Mouse (Mus musculus): ENCODE measurements around the gene Gsto2. TPM values are rescaled to one million over a fixed set of nuclear protein-coding genes. Genes with fewer than 3 reads are reported as not detected.
"Not testable (repeated sequence)": the region's sequence is repeated elsewhere in the genome, so short reads cannot be mapped to it uniquely, and the experiment has no call there.

Gsto2 gene
- 3.3 and 3.5 TPM in 2 replicates for total RNA-seq (2021)
- long read RNA-seq, experiment 1, partial matches to known transcripts = 0 of 2 reads
- long read RNA-seq, experiment 1, other reads (novel, unspliced or antisense) = 0 of 2 reads
- long read RNA-seq, experiment 2, partial matches to known transcripts = 1 of 4 reads
- long read RNA-seq, experiment 2, other reads (novel, unspliced or antisense) = 0 of 4 reads

- peak; percentile 96 for DNase-seq
Observed at GRCm38 (mm10) chr19:47865353-47865947, at the start of gene Gsto2. Gene Gsto2, plus strand, starts transcription at chr19:47865534.

DNA sequence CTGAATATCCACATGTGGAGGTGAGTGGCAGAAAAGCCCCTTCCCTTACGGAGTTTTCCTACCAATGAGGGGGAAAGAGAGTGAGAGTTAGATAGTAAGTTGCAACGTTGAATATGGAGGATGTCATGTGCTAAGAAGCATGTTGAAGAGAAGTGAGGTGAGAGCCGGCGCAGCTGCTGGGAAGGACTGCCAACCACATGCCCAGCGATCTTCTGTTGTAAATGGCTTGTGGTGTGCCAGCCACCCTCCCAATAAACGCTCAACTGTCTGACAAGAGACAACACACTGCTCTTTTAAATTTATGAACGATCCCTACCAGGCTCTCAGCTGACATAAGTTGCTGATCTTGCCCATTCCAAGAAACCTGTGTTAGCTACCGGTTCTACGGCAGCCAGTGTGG lies 47.6 kb upstream of the Gsto2 start:
- no peak for DNase-seq

- DNase-seq = peak; percentile 84
Observed at GRCm38 (mm10) chr19:47820832-47821493, 44.4 kb upstream of the Gsto2 start.

DNA sequence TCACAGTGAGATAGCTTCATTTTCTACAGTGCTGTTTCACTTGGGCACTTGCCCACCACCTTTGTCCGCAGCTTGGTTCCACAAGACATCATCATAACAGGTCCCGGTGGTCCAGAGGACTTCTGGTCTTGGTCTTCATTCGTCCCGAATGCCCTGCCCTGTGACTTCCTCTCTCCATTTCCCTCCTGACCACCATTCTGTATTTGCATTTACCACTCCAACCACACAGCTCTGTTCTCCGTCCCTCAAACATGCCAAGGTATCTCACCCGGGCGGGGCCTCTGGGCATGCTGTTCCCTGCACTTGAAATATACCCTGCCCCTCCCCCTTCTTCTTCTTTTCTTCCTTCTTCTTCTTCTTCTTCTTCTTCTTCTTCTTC lies 43.9 kb upstream of the Gsto2 start:
- no peak for DNase-seq

DNA sequence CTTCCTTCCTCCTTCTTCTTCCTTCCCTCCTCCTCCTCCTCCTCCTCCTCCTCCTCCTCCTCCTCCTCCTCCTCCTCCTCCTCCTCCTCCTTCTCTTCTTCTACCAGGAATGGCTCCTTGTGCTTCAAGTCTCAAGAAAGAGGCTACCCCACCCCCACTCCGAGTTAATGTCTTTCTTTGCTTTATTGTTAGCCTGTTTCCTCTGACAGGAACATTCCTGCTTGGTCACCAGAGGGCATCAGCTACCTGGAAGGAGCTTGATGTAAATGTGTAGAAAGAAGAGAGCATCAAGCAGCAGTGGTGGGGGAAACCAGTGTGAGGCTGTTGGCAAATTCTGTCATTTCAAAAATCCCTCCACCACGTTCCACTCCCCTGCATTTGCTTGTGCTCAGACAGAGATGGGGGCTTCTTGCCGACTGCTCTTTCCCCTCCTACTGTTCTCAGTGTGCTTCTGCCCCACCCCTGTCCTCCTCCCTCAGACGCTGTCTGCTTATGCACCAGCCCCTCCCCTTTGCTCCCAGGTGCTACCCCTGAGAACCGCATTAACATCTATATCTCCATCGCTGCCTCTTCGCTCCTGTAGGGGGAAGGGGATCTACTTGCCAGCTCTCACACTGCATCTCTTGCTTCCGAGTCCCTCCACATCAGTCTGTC lies 43.1 kb upstream of the Gsto2 start:
- DNase-seq = no peak

DNA sequence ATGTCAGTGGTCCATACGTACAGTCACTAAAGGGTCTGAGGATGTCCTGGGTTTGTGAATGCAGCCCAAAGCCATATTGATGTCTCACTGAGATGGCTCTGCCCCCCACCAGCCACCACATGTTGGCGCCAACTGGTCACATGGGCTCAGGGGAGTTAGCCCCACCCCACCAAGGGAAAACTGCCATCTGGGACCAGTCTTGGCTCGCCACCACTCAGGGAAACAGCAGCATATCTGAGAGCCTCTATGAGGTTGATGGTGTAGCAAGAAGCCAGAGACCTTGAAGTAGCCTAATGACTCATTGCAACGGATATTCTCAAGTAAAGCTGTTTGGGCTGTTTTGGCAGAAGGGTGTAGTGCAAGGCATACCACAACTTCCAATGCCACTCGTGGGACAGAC lies 41.3 kb upstream of the Gsto2 start:
- DNase-seq = no peak

- DNase-seq = no peak
Observed at GRCm38 (mm10) chr19:47829913-47830450, 35.4 kb upstream of the Gsto2 start.

DNA sequence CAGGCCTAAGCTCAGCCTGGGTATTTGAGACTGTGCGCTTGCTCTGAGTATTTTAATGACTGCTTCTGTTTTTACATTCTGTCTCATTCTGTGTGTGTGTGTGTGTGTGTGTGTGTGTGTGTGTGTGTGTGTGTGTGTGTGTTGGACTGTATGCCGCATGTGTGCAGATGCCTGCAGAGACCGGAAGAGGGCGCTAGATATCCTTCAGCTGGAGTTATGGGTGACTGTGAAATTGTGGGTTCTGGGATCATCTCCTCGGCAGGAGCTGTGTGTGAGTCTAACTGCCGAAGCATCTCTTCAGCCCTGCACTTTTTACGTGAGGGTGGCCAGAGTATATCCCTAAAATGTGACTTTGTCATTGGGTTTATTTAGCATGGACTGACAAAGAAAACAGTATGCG lies 34.2 kb upstream of the Gsto2 start:
- no peak for DNase-seq

GRCm38 (mm10) chr19:47832316-47832715 lies 33.0 kb upstream of the Gsto2 start:
- no peak for DNase-seq

GRCm38 (mm10) chr19:47834614-47835013 lies 30.7 kb upstream of the Gsto2 start:
- no peak for DNase-seq

DNA sequence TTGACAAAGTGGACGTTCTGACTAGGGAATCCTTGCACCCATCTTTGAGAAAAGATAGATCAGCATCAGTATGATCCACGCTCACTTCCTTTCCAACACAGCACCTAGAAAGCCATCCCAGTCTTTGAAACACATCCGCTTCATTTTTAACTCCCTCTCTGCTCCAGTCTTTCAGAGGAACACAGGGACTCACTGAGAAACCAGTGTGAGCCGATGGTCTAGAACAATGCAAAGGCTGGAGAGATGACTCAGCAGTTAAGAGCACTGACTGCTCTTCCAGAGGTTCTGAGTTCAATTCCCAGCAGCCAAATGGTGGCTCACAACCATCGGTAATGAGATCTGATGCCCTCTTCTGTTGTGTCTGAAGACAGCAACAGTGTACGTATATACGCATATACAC lies 29.6 kb upstream of the Gsto2 start:
- no peak for DNase-seq

DNA sequence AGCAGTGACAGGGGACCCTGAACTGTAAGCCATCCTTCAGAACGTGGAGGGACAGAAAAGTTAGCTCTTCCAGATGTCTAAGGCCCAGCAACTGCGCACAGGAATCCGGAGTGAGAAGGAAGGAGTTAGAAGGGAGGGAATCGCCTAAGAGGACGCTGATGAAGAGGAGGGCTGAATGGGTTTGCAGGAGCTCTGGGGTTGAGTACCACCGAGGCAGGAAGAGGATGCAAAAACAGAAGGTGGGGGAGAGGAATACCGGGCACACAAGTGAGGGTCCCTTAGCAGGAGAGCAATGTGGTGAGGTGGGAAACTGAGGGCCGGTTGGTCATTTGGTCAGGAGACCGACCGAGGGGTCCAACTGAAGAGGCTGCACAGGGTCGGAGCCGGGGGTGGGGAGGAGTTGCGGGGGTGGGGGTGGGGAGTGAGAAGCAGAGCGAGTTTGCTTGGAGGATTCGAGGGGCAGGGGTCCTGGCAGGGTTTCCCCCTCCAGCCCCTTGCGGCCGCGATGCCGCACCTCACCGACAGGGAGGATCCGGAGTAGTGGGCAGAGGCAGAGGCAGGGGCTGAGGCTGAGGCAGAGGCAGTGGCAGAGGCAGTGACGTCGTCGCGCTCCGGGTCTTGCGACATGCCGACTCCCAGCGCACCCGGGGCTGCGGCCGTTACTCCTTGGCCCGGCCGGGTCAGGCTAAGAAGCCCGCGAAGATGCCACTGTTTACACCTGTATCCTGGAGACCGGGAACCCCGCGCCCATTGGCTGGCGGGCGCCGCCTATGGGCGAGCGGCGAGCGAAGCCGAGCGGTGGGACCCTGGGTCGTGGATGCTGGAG lies 28.4 kb upstream of the Gsto2 start:
- peak; percentile 81 for DNase-seq

DNA sequence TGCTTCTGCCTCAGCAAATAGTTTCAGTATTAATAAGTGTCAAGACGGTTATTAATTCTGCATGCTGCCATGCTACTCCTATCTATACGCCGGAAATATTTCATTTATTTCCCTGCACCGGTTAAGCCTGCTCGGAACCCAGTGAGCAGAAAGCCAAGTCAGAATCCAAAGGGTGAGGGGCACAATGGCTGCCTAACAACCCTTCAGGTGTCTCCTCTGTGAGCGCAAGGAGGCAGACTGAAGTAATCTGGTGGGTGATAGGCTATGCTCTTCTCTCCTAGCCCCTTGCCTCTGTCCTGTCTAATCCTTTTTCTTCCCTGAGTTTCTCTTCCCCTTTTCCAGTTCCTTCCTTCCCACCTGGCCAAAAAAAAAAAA lies 27.8 kb upstream of the Gsto2 start:
- no peak for DNase-seq

DNA sequence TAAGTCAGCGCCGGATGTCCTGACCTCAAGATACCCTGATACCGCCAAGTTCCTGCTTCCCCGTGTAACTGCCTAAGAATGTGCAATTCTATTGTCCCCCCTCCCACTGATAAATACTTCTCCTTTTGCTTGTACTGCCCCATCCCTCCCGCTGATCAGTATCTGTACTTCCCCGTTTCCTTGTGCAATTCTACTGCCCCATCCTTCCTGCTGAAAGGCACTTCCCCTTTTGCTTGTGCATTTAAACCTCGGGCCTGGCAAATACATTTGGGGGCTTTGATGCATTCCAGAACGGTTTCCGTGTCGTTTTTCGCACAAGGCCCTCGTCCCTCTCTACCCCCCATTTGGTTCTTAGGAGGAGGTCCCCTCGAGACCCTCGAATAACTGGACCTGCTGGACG lies 24.1 kb upstream of the Gsto2 start:
- not testable (repeated sequence) for DNase-seq

DNA sequence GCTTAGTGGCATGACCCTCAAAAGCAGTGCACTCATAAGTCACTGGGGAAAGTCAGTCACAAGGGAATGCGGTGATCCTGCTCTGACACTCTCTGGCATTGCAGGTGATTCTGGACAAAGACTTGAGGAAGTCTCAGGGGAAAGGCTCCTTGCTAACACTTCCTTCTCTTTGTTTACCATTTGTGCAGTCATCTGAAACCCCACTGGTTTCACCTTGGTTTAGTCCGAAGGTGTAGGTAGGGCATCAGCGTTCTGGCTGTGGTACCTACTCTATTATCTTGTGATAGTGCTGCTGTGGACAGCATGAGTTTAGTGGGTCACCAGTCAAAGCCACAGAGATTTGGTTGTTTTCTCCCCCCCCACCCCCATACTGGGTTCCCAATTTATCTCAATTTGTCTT lies 15.6 kb upstream of the Gsto2 start:
- no peak for DNase-seq

DNA sequence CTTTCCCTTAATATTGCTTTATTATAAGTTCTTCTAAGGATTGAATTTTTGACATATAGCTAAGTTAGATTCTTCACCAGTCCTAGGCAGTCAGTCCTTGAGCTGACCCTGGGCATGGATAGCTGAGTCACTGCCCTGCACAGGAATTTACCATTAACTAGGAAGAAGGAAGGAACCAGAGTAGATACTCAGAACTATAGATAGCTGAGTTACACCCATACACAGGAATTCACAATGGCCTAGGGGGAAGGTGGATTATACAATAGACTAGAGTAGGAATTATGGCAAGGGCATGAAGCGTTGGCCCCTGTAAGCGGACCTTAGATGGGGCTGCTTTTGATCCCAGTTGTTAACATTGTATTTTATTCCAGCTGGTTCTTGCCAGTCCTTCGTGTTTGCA lies 13.2 kb upstream of the Gsto2 start:
- not testable (repeated sequence) for DNase-seq

DNA sequence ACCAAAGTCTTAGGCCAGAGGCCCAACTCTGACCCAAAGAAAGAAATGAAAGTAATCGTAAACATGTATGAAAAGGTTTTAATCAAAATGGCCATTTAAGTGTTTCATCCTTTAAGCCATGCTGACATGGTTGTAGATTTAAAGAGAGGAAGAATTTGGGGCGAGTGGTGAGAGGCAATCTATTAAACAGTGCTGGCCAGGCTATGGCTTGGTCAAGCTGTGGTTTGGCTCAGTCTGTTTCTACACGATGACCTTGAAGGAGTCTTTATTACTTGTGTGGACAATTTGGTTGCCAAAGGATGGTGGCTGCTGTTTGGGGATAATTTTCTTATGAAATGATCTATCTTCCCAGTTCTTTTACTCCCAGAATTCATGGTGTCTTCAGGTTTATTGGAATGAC lies 12.3 kb upstream of the Gsto2 start:
- no peak for DNase-seq

DNA sequence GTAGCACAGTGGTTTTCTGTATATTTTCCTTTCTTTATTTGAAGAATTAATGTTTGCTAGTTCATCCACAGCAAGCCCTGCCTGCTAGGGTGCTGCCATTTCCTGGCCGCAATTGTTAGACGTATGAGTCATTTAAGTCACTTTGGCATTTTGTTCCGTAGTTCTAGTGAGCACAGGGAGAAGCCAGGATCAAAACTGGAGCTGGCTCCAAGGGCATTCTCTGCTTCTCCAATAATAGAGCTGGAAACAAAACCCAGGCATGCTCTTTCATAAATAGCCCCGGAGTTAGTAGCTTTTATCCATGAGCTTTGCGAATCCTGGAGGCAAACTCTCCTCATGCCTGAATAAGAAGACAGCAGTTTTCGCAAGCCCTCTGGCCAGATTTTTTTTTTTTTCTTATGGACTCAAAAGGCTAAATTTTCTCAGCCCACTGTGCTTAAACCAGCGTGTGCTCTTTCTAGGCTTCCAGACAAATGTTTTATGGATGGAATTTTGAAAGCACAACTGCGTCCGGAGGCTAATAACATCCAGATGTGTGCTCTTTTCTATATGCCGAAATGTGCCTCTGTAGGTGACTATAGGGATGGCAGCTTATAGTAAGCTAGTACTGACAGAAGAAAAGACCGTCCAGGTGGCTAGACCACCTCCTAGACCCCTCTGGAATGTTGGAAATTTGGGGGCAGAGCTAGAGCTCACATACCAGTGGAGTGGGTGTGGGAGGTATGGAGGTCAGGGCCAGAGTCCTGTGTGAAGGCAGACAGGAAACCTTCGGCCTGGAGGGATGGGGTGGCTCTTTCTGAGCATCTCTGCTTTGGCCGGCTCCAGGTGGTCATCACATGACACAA lies 11.2 kb upstream of the Gsto2 start:
- no peak for DNase-seq

DNA sequence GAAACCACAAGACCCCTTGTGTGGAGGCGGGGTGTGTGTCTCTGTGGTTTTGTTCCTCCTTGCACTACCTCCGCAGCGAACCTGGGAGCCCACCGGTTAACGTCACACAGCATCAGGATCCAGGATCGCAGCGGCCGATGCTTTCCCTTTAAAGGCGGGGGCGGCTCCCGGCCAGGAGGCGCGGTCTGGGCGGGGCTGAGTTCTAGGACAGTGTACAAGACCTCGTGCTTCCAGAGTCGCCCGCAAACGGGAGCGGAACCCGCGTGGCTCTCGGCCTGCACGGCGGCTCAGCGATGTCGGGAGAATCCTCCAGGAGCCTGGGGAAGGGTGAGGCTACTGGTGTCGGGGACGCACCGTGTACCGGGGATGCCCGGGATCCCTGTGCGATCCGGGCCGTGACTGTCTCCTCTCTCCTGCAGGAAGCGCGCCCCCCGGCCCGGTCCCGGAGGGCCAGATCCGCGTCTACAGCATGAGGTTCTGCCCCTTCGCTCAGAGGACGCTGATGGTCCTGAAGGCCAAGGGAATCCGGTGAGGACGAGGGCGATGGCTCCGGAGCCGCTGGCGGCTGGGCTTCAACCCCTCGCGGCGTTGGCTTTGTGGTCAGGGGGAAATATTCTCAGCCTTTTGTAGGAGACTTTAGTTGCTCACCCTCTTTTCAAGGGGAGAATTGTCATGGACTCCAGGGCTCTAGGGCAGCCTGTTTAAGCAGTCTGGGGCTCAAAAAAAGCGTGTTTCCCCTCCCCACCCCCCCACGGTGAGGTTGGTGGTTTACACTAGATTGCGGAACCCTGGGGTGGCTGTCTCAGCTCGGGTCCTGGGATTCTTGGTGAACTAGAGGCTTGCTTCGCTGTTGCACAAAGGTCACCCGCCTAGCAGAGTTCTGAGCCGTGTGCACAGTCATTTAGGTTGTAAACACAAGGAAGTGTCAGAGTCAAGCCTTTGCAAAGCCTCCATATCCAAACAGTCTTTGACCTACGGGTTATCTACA lies 10.2 kb upstream of the Gsto2 start, which contains the start of gene Gsto1:
Gsto1 (plus strand) TSS at position 175 of the 988 bp plus-strand sequence.
- peak; percentile 95 for DNase-seq

Measured in adrenal gland, postnatal 14 days (tissue).